Mouse (Mus musculus) E14TG2a.4 (cell line): Measurements from ENCODE around the gene Rnf183.

Experiments used
- CTCF ChIP-seq: conservative IDR thresholded peaks from 2 replicates; pipeline ENCODE4 v1.5.1; 2014; ENCODE audit warnings: low read length
- NANOG ChIP-seq: IDR thresholded peaks from 2 replicates; pipeline ENCODE4 v1.6.1; 2014; ENCODE audit warnings: borderline replicate concordance, low read length, mixed read lengths
- POU5F1 ChIP-seq: IDR thresholded peaks from 2 replicates; pipeline ENCODE4 v1.6.1; 2014; ENCODE audit warnings: low read length, borderline replicate concordance

GRCm38 (mm10) chr4:62407730-62408582 is 27.1 kb downstream of the Rnf183 start:
- TF ChIP-seq CTCF (peak; percentile 15; the same call in 1 of the 2 replicates), NANOG (no peak), POU5F1 (no peak)
